Mouse (Mus musculus): ENCODE data around the gene Olfr1380. TPM values are rescaled to one million over a fixed set of nuclear protein-coding genes. Genes with fewer than 3 reads are reported as not detected.
"Not testable (repeated sequence)": the region's sequence is repeated elsewhere in the genome, so short reads cannot be mapped to it uniquely, and the experiment has no call there.

The Olfr1380 gene
- polyA plus RNA-seq, 1 experiment from 2014 or later = not detected

DNA sequence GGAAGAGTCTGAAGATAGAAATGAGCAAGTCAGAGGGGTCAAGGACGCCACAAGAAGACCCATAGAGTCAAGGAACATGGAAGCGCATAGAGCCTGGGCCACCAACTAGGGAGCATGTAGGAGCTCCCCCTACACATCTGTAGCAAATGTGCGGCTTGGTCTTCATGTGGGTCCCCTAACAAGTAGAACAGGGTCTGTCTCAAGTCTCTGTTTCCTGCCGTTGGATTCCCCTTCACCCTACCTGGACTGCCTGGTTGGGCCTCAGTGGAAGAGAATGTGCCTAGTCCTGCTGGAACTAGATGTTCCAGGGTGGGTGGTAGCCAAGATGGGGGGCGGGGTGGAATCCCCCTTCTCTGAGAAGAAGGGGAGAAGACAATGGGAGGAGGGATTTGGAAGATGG lies 51.6 kb downstream of the Olfr1380 start:
- H3K4me3 ChIP-seq (replicated peaks); H3K4me2 ChIP-seq; H3K27ac ChIP-seq; H3K36me3 ChIP-seq; H3K4me1 ChIP-seq (replicated peaks); H3K9me3 ChIP-seq; H3K9ac ChIP-seq (replicated peaks); ATAC-seq (ENCODE audit: insufficient number of reproducible peaks, insufficient read depth, low FRiP score, low TSS enrichment, low read depth): not testable (repeated sequence)
- peaks cover 58% of the 10 kb centered on the region for H3K27me3 ChIP-seq
- WGBS = 84% methylated on average over 5 of the region's 5 CpGs

DNA sequence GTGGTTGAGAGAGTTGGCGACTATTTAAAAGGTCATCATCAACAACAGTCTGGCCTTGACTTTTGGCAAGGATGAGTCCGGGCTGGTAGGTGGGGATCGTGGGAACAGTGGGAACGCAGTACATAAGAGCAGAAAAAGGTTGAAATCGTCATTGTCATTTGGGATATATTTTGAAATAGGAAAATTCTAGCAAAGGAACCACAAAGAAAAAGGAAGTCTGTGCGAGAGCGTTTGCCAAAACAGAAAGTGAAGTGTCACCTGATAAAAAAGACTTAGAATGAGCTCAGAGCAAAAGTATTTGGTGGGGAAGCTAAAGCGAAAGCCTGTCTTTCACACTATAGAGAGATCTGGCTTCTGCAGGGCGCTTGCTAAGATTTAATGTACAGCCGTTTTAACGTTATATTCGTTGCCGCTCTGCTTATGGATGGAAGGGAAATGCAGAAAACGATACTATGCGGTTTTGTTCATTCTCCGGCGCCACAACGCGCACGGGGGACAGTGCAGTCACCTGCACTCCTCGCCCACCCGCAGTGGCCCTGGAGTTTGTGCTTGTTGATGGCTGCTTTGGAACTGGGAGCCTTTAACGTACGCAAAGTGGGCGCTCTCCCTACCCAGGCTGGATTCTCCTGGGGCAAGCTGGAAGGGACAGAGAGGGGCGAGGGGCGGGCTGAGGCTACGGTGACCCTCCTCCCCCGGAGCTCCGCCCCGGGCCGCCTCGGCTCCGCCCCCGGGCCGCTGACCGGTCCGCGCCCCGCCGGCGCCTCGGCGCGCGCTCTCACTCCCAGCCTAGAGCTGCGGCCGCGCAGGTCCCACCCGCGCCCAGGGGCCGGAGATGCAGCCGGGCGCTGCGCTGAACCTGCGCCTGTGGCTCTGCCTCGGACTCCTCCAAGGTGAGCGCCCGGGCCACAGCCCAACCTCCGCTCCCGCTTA lies 52.5 kb downstream of the Olfr1380 start, which contains the start of gene Flt4:
Flt4 (plus strand) TSS at position 326 of the 930 bp plus-strand sequence.
- H3K9ac ChIP-seq (replicated peaks); H3K27ac ChIP-seq; H3K9me3 ChIP-seq; H3K36me3 ChIP-seq; H3K4me1 ChIP-seq (replicated peaks): not testable (repeated sequence)
- peak; percentile 75 for ATAC-seq (ENCODE audit: insufficient number of reproducible peaks, insufficient read depth, low FRiP score, low TSS enrichment, low read depth)
- Histone ChIP-seq H3K4me2 (peak within 1 kb of the TSS; percentile 71), H3K27me3 (peaks cover 67% of the 10 kb centered on the region), H3K4me3 (replicated peaks) (peak within 1 kb of the TSS; percentile 50)
- 6% methylated on average over 39 of the region's 61 CpGs for WGBS

DNA sequence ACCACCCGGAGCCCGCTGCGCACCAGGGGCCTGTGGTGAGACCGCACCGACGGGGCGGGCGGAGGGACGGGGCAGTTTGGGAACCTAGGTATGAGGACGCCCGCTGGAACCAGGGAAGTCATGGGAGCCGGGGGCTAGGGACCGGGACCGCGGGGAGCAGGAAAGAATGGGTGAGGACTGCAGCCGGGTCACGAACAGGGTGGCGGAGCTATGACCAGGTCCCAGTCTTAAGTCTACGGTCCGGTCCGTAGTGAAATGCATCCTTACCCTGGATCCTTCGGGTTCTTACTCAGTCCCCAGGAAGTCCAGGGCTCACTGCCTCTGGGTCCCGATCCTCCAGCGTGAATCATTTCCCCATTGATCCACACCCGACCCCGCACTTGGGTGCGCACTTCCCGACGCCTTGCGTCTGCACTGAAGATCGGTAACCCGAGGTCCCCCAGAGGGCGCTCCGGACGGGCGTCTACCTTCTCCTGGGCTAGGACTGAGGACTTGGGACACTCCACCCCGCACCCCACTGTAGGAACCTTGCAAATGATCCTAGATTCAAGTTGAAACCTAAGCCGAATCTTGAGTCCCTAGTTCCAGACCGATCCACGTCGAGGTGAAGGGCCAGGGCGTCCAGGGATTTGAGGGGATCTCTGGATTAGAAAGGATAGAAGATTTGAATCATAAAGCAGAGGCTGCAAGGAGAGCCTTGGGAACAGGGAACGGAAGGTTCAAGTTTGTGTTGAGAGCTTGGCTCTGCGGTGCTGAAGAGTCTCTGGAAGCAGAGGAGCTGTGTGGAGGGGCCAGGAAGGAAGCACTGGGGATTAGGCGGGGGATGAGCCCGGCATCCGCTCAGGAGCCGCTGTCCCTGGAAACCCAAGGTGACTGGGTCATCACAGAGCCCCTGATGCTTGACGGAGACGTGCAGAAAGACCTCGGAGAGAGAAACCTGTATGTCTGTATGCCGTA lies 53.5 kb downstream of the Olfr1380 start:
- H3K36me3 ChIP-seq; H3K9ac ChIP-seq (replicated peaks); H3K9me3 ChIP-seq; H3K4me1 ChIP-seq (replicated peaks); H3K27ac ChIP-seq: not testable (repeated sequence)
- peak overlapping the region; percentile 50 for H3K4me3 ChIP-seq (replicated peaks)
- whole genome bisulfite sequencing = 2% methylated on average over 52 of the region's 52 CpGs
- H3K4me2 ChIP-seq = peak overlapping the region; percentile 71
- H3K27me3 ChIP-seq = peaks cover 75% of the 10 kb centered on the region
- peak; percentile 15 for ATAC-seq (ENCODE audit: insufficient number of reproducible peaks, insufficient read depth, low FRiP score, low TSS enrichment, low read depth)

DNA sequence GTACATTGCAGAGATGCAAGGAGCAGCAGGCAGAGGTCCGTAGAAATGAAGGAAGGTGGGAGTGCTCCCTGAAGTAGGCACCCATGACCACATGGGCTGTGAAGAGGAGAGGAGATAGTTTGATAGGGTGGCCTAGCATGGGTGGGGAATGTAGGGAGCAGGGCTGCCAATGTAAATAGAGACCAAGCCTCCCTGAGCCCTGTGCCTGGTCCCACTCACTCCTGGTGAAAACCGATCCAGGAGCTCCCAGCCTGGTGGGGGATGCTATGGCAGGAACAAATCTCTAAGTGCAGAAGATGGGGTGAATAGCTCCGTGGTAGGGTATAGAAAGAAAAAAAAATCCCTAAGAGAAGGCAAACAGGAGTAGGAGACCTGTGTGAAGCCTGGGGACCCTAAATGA lies 54.7 kb downstream of the Olfr1380 start:
- 23% methylated on average over 3 of the region's 3 CpGs for WGBS
- H3K36me3 ChIP-seq; H3K4me1 ChIP-seq (replicated peaks); ATAC-seq (ENCODE audit: insufficient number of reproducible peaks, insufficient read depth, low FRiP score, low TSS enrichment, low read depth); H3K4me3 ChIP-seq (replicated peaks); H3K27ac ChIP-seq; H3K9me3 ChIP-seq; H3K4me2 ChIP-seq; H3K9ac ChIP-seq (replicated peaks): not testable (repeated sequence)
- peaks cover 83% of the 10 kb centered on the region for H3K27me3 ChIP-seq

DNA sequence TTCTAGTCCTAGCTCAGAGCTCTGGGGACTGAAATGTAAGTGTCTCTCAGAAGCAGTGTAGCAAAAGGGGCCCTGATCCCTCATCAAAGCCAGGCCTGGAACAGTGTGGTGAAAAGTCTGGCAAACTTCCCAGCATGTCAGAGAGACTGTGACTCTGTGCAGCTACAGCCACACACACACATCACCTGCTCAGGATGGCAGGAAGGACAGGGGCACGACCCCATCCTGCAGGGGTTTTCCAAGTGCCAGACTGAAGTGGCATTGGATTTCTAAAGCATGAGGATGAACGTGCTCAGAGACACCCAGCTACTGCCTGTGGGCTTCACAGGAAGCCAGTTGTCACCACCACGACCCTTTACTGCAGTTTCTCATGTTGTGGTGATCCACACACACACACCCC lies 55.5 kb downstream of the Olfr1380 start:
- Histone ChIP-seq H3K27ac (no peak overlapping the region), H3K4me3 (replicated peaks) (no peak overlapping the region), H3K9ac (replicated peaks) (no peak overlapping the region), H3K36me3 (no peaks in the 10 kb centered on the region), H3K27me3 (peaks cover 76% of the 10 kb centered on the region), H3K4me1 (replicated peaks) (no peaks in the 10 kb centered on the region; the same call in 1 of the 2 replicates), H3K4me2 (no peak overlapping the region), H3K9me3 (no peaks in the 10 kb centered on the region)
- WGBS = 51% methylated on average over 3 of the region's 3 CpGs
- no peak for ATAC-seq (ENCODE audit: insufficient number of reproducible peaks, insufficient read depth, low FRiP score, low TSS enrichment, low read depth)

DNA sequence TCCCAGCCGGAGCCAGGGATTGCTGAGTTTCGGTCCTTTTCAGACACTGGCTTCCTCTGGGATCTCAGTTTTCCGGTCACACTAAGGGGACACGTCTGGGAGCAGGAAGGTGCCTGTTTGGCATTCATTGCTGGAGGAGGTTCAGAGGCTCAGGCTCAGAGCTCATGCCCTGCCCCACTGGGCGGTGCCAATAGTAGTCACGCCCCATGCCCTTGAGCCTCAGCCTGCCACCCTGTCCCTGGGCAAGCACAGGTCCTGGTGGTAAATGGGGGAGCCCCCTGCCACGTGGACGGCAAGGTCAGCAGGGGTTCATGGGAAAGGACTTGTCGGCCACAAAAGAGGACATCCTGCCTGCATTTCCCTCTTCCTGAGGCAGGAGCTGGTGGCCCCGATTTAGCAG lies 56.7 kb downstream of the Olfr1380 start:
- H3K4me3 ChIP-seq (replicated peaks) = no peak overlapping the region
- H3K27ac ChIP-seq = no peak overlapping the region
- no peaks in the 10 kb centered on the region for H3K9me3 ChIP-seq
- no peak for ATAC-seq (ENCODE audit: insufficient number of reproducible peaks, insufficient read depth, low FRiP score, low TSS enrichment, low read depth)
- peaks cover 66% of the 10 kb centered on the region for H3K27me3 ChIP-seq
- 10% methylated on average over 10 of the region's 10 CpGs for WGBS
- no peak overlapping the region for H3K9ac ChIP-seq (replicated peaks)
- no peak overlapping the region for H3K4me2 ChIP-seq
- H3K4me1 ChIP-seq (replicated peaks) = no peaks in the 10 kb centered on the region; the same call in 1 of the 2 replicates
- no peaks in the 10 kb centered on the region for H3K36me3 ChIP-seq

Other genes with a start within 250 kb of the Olfr1380 start
- gene Olfr1391, start 234.1 kb upstream of the Olfr1380 start, polyA plus RNA-seq (2016; fragmentation: Nextera tagmentation; extraction: Ambion mirVana) = not detected in 2 replicates
- not detected in 2 replicates for gene Olfr1390, start 221.7 kb upstream of the Olfr1380 start, polyA plus RNA-seq (2016; fragmentation: Nextera tagmentation; extraction: Ambion mirVana)
- gene Olfr1389, start 133.8 kb upstream of the Olfr1380 start, polyA plus RNA-seq (2016; fragmentation: Nextera tagmentation; extraction: Ambion mirVana) = not detected in 2 replicates
- 0.11 and 0.13 TPM in 2 replicates for gene Olfr1388, start 120.3 kb upstream of the Olfr1380 start, polyA plus RNA-seq (2016; fragmentation: Nextera tagmentation; extraction: Ambion mirVana)
- gene Olfr1387, start 101.5 kb upstream of the Olfr1380 start, polyA plus RNA-seq (2016; fragmentation: Nextera tagmentation; extraction: Ambion mirVana) = not detected in 2 replicates
- gene Olfr1386, start 91.8 kb upstream of the Olfr1380 start, polyA plus RNA-seq (2016; fragmentation: Nextera tagmentation; extraction: Ambion mirVana) = not detected in 2 replicates
- gene Olfr1385, start 67.8 kb upstream of the Olfr1380 start, polyA plus RNA-seq (2016; fragmentation: Nextera tagmentation; extraction: Ambion mirVana) = not detected in 2 replicates
- gene Olfr1384, start 50.2 kb upstream of the Olfr1380 start, polyA plus RNA-seq (2016; fragmentation: Nextera tagmentation; extraction: Ambion mirVana) = not detected in 2 replicates
- not detected in 2 replicates for gene Olfr1383, start 37.2 kb upstream of the Olfr1380 start, polyA plus RNA-seq (2016; fragmentation: Nextera tagmentation; extraction: Ambion mirVana)
- not detected in 2 replicates for gene Olfr1382, start 28.6 kb upstream of the Olfr1380 start, polyA plus RNA-seq (2016; fragmentation: Nextera tagmentation; extraction: Ambion mirVana)
- not detected in 2 replicates for gene Olfr1381, start 13.4 kb upstream of the Olfr1380 start, polyA plus RNA-seq (2016; fragmentation: Nextera tagmentation; extraction: Ambion mirVana)
- 3.3 and 4.4 TPM in 2 replicates for gene Flt4, start 52.4 kb downstream of the Olfr1380 start, polyA plus RNA-seq (2016; fragmentation: Nextera tagmentation; extraction: Ambion mirVana)
- not detected in 2 replicates for gene Scgb3a1, start 106.7 kb downstream of the Olfr1380 start, polyA plus RNA-seq (2016; fragmentation: Nextera tagmentation; extraction: Ambion mirVana)
- gene Cnot6, start 155.8 kb downstream of the Olfr1380 start, polyA plus RNA-seq (2016; fragmentation: Nextera tagmentation; extraction: Ambion mirVana) = 93.2 and 95.3 TPM in 2 replicates
- 37.0 and 37.5 TPM in 2 replicates for gene Gfpt2, start 237.3 kb downstream of the Olfr1380 start, polyA plus RNA-seq (2016; fragmentation: Nextera tagmentation; extraction: Ambion mirVana)

Data from limb, embryonic 12.5 days (tissue).